ENCODE assay signal across 12 mouse cellular contexts in genomic region chr5:148954314-148955060, GRCm38 (mm10). TPM values are rescaled to one million over a fixed set of nuclear protein-coding genes. Genes with fewer than 3 reads are reported as not detected.
DNase-seq lines count a peak whose midpoint lies in the region; ATAC-seq and TF ChIP-seq lines count a peak whose summit lies in the region.
"Had no signal": no experiment of that assay in that cellular context is flagged by ENCODE, and none has a peak within 500 bp of the region (broad histone marks: within the 10 kb centered on the region; RNA-seq: fewer than 3 reads in every experiment).

No protein-coding gene starts in this region.

- H3K27me3 ChIP-seq in kidney, postnatal 0 days (ENCODE audit: insufficient read depth, low read length): no peaks in the 10 kb centered on the region
- H3K27me3 ChIP-seq in megakaryocyte, embryonic 14.5 days (replicated peaks): no peaks in the 10 kb centered on the region
- H3K27me3 ChIP-seq: forebrain, embryonic 13.5 days had no signal

- H3K9me3 ChIP-seq in kidney, postnatal 0 days (replicated peaks; ENCODE audit: low read length): no peaks in the 10 kb centered on the region
- H3K9me3 ChIP-seq in megakaryocyte, embryonic 14.5 days: no peaks in the 10 kb centered on the region
- H3K9me3 ChIP-seq: forebrain, embryonic 13.5 days had no signal

- peak overlapping the region; percentile 19; the same call in 1 of the 2 replicates for H3K27ac ChIP-seq in kidney, postnatal 0 days
- H3K27ac ChIP-seq: forebrain, embryonic 13.5 days had no signal

- H3K9ac ChIP-seq in kidney, postnatal 0 days (ENCODE audit: low read depth, low read length): no peak overlapping the region
- H3K9ac ChIP-seq: forebrain, embryonic 13.5 days had no signal

- no peak overlapping the region for H3K4me3 ChIP-seq in kidney, postnatal 0 days (replicated peaks; ENCODE audit: low read depth, low read length)
- H3K4me3 ChIP-seq in megakaryocyte, embryonic 14.5 days (replicated peaks): peak overlapping the region; percentile 83
- H3K4me3 ChIP-seq: forebrain, embryonic 13.5 days had no signal

- peaks cover 11% of the 10 kb centered on the region; the same call in 1 of the 2 replicates for H3K4me1 ChIP-seq in kidney, postnatal 0 days (replicated peaks; ENCODE audit: insufficient read depth, low read length)
- peaks cover 84% of the 10 kb centered on the region for H3K4me1 ChIP-seq in megakaryocyte, embryonic 14.5 days

- no peak for TF ChIP-seq CTCF in kidney, postnatal 0 days (IDR thresholded peaks at IDR 0.05; ENCODE audit: low read depth)

- WGBS in kidney, postnatal 0 days: 68% methylated on average over 22 of the region's 22 CpGs

- H3K4me2 ChIP-seq in kidney, postnatal 0 days (ENCODE audit: low read length): no peak overlapping the region
- H3K4me2 ChIP-seq: forebrain, embryonic 13.5 days had no signal

- peak; percentile 39 for DNase-seq in adrenal gland, postnatal 10 days
- no peak for DNase-seq in adrenal gland, adult 18-20 months (ENCODE audit: low spot score in 2 of 2)
- DNase-seq in kidney, postnatal 0 days (ENCODE audit: low spot score): no peak
- no peak for DNase-seq in kidney, postnatal 10 days
- DNase-seq in urinary bladder, postnatal 10 days (ENCODE audit: low spot score): no peak
- no peak for DNase-seq in right cerebral cortex, postnatal 14 days
- DNase-seq: cerebellum, adult 9-10 months; kidney, adult 9 months had no signal

- H3K36me3 ChIP-seq in kidney, postnatal 0 days (ENCODE audit: insufficient read depth, low read length): no peaks in the 10 kb centered on the region
- H3K36me3 ChIP-seq in megakaryocyte, embryonic 14.5 days (replicated peaks; ENCODE audit: low read length): no peaks in the 10 kb centered on the region

- no peak for ATAC-seq in kidney, postnatal 0 days (replicated peaks; ENCODE audit: low FRiP score, low read depth)
- peak; percentile 53 for ATAC-seq in granulocyte monocyte progenitor cell, adult 5-6 weeks (replicated peaks; ENCODE audit: poor library complexity, severe bottlenecking)
- ATAC-seq: forebrain, embryonic 13.5 days had no signal

RNA-seq across cellular contexts. Expression of gene Katnal1, which starts 25.4 kb away (rescaled TPM):
- total RNA-seq in adrenal gland, postnatal 10 days (2021): 10 to 100 TPM in 1 of 2 experiments, 1 to 10 TPM in 1; 5.5 to 12.2 TPM
- total RNA-seq in adrenal gland, adult 18-20 months (2021): 1 to 10 TPM; 5.8 to 8.3 TPM
- polyA plus RNA-seq in kidney, postnatal 0 days (2015; fragmentation: Nextera tagmentation; extraction: Ambion mirVana): 6.6 and 7.3 TPM in 2 replicates
- total RNA-seq in granulocyte monocyte progenitor cell, adult 5-6 weeks (2014; fragmentation: Nextera tagmentation): 4.4 and 4.6 TPM in 2 replicates
- total RNA-seq in granulocyte monocyte progenitor cell, adult 5-6 weeks (2017): 4.4 and 9.3 TPM in 2 replicates
- 1.7 and 3.0 TPM in 2 replicates for polyA plus RNA-seq in megakaryocyte, embryonic 14.5 days (2012; ENCODE audit: insufficient read depth, low replicate concordance)

RNA-seq across cellular contexts. Expression of gene Gm42791, which starts 40.5 kb away (rescaled TPM):
- total RNA-seq in adrenal gland, postnatal 10 days (2021): 1 to 10 TPM; 3.6 to 4.7 TPM
- 1 to 10 TPM; 3.4 to 8.0 TPM for total RNA-seq in adrenal gland, adult 18-20 months (2021)
- polyA plus RNA-seq in kidney, postnatal 0 days (2015; fragmentation: Nextera tagmentation; extraction: Ambion mirVana): 0.22 TPM in 1 of 2 replicates, not detected in the other
- 4.6 TPM in 1 of 2 replicates, not detected in the other for total RNA-seq in granulocyte monocyte progenitor cell, adult 5-6 weeks (2014; fragmentation: Nextera tagmentation)
- 3.8 TPM in 1 of 2 replicates, not detected in the other for total RNA-seq in granulocyte monocyte progenitor cell, adult 5-6 weeks (2017)
- polyA plus RNA-seq in megakaryocyte, embryonic 14.5 days (2012; ENCODE audit: insufficient read depth, low replicate concordance): not detected in 2 replicates
- polyA plus RNA-seq: heart, embryonic 16.5 days had no signal
